Mouse (Mus musculus) embryonic fibroblast, embryonic 13.5 days (primary cell): ENCODE measurements around the gene Lrrc56.

ENCODE experiments used
- CTCF ChIP-seq: IDR thresholded peaks from 2 replicates; pipeline ENCODE4 v1.5.1; 2011; ENCODE audit warnings: mild to moderate bottlenecking, control low read depth, low read length, moderate library complexity, borderline replicate concordance; ENCODE audit not compliant: insufficient read depth
- POLR2A ChIP-seq: IDR thresholded peaks from 2 replicates; pipeline ENCODE4 v1.6.1; 2011; ENCODE audit warnings: low read depth, mild to moderate bottlenecking, control low read depth, low read length, moderate library complexity

DNA sequence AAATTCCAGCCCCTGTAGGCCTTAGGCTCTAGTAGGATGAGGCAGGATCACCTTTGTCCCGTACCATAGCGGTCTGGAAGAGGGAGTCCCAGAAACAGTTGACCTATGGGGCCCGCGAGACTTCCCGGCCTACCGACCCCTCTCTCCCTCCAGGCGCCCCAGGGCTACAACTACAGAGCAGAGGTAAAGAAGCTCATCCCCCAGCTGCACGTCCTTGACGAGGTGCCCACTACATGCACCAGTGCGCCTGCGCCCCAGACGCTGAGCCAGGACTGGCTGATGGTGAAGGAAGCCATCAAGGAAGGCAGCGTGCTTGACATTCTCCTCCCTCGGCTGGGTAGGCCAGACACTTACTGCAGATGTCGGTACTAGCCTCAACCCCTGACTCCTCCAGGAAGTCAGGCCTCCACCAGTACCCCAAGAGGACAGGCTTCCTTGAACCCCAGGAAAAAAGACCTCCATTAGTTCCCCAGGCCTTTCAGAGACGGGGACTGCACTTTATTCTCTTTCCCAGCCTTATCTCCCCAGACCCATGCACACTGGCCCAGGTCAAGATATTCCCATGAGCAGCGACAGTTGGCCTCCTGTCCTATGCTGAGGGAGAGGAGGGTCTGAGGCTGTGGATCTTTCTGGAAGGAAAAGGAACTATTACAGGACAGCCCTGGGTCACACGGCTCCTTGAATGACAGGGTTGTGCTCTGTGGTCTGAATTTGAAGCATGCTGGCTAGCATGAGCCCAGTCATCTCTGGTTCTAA, 12.4 kb downstream of the Lrrc56 start:
- no peak for TF ChIP-seq CTCF
- no peak for TF ChIP-seq POLR2A
